Mouse (Mus musculus): ENCODE measurements at regions not wholly inside any gene's neighbourhood (a gene's known extent, or its start where the extent isn't known, plus 50 kb on each side); places are given as distances from the start of the nearest gene placed in this dataset.

GRCm38 (mm10) chr3:19747361-19747760 lies 118.9 kb upstream of the 1700064H15Rik start:
- no peak overlapping the region for H3K4me3 ChIP-seq (ENCODE audit: insufficient read depth, low read depth, low read length)
- no peaks in the 10 kb centered on the region for H3K4me1 ChIP-seq (ENCODE audit: control insufficient read depth, insufficient read depth, insufficient read length, low read length)
- no peak overlapping the region for H3K27ac ChIP-seq (replicated peaks; ENCODE audit: low read depth, low read length)

GRCm38 (mm10) chr3:19751946-19752345 lies 123.5 kb upstream of the 1700064H15Rik start:
- no peaks in the 10 kb centered on the region for H3K4me1 ChIP-seq (ENCODE audit: control insufficient read depth, insufficient read depth, insufficient read length, low read length)
- no peak overlapping the region for H3K4me3 ChIP-seq (ENCODE audit: insufficient read depth, low read depth, low read length)
- no peak overlapping the region for H3K27ac ChIP-seq (replicated peaks; ENCODE audit: low read depth, low read length)

- H3K27ac ChIP-seq (replicated peaks; ENCODE audit: low read depth, low read length) = no peak overlapping the region
- no peak overlapping the region for H3K4me3 ChIP-seq (ENCODE audit: insufficient read depth, low read depth, low read length)
- no peaks in the 10 kb centered on the region for H3K4me1 ChIP-seq (ENCODE audit: control insufficient read depth, insufficient read depth, insufficient read length, low read length)
Measured at GRCm38 (mm10) chr3:19754011-19754410, 125.5 kb upstream of the 1700064H15Rik start.

GRCm38 (mm10) chr3:19754636-19755035 lies 126.2 kb upstream of the 1700064H15Rik start:
- Histone ChIP-seq H3K27ac (replicated peaks; ENCODE audit: low read depth, low read length) (no peak overlapping the region), H3K4me3 (ENCODE audit: insufficient read depth, low read depth, low read length) (no peak overlapping the region), H3K4me1 (ENCODE audit: control insufficient read depth, insufficient read depth, insufficient read length, low read length) (no peaks in the 10 kb centered on the region)

GRCm38 (mm10) chr3:19755136-19755535 lies 126.7 kb upstream of the 1700064H15Rik start:
- Histone ChIP-seq H3K4me1 (ENCODE audit: control insufficient read depth, insufficient read depth, insufficient read length, low read length) (no peaks in the 10 kb centered on the region), H3K27ac (replicated peaks; ENCODE audit: low read depth, low read length) (no peak overlapping the region)

GRCm38 (mm10) chr3:19798543-19799106 lies 158.2 kb upstream of the Cp start:
- Histone ChIP-seq H3K4me3 (ENCODE audit: insufficient read depth, low read depth, low read length) (no peak overlapping the region), H3K4me1 (ENCODE audit: control insufficient read depth, insufficient read depth, insufficient read length, low read length) (no peaks in the 10 kb centered on the region), H3K27ac (replicated peaks; ENCODE audit: low read depth, low read length) (no peak overlapping the region)

More at GRCm38 (mm10) chr3:19755136-19755535, 126.7 kb upstream of the 1700064H15Rik start:
- no peak overlapping the region for H3K4me3 ChIP-seq (ENCODE audit: insufficient read depth, low read depth, low read length)

- no peak overlapping the region for H3K27ac ChIP-seq (replicated peaks; ENCODE audit: low read depth, low read length)
- H3K4me1 ChIP-seq (ENCODE audit: control insufficient read depth, insufficient read depth, insufficient read length, low read length) = no peaks in the 10 kb centered on the region
- H3K4me3 ChIP-seq (ENCODE audit: insufficient read depth, low read depth, low read length) = no peak overlapping the region
Measured at GRCm38 (mm10) chr3:19810034-19810433, 146.8 kb upstream of the Cp start.

- no peak overlapping the region for H3K4me3 ChIP-seq (ENCODE audit: insufficient read depth, low read depth, low read length)
Measured at GRCm38 (mm10) chr3:19824904-19825303, 131.9 kb upstream of the Cp start.

GRCm38 (mm10) chr3:19828518-19829246 lies 128.2 kb upstream of the Cp start:
- no peak overlapping the region for H3K27ac ChIP-seq (replicated peaks; ENCODE audit: low read depth, low read length)
- no peak overlapping the region for H3K4me3 ChIP-seq (ENCODE audit: insufficient read depth, low read depth, low read length)
- H3K4me1 ChIP-seq (ENCODE audit: control insufficient read depth, insufficient read depth, insufficient read length, low read length) = no peaks in the 10 kb centered on the region

More at GRCm38 (mm10) chr3:19824904-19825303, 131.9 kb upstream of the Cp start:
- H3K27ac ChIP-seq (replicated peaks; ENCODE audit: low read depth, low read length) = no peak overlapping the region
- H3K4me1 ChIP-seq (ENCODE audit: control insufficient read depth, insufficient read depth, insufficient read length, low read length) = no peaks in the 10 kb centered on the region

- Histone ChIP-seq H3K27ac (replicated peaks; ENCODE audit: low read depth, low read length) (no peak overlapping the region), H3K4me3 (ENCODE audit: insufficient read depth, low read depth, low read length) (no peak overlapping the region), H3K4me1 (ENCODE audit: control insufficient read depth, insufficient read depth, insufficient read length, low read length) (no peaks in the 10 kb centered on the region)
Measured at GRCm38 (mm10) chr3:19829752-19830151, 127.1 kb upstream of the Cp start.

- Histone ChIP-seq H3K4me1 (ENCODE audit: control insufficient read depth, insufficient read depth, insufficient read length, low read length) (no peaks in the 10 kb centered on the region), H3K4me3 (ENCODE audit: insufficient read depth, low read depth, low read length) (no peak overlapping the region), H3K27ac (replicated peaks; ENCODE audit: low read depth, low read length) (no peak overlapping the region)
Measured at GRCm38 (mm10) chr3:19848031-19848735, 108.7 kb upstream of the Cp start.

GRCm38 (mm10) chr3:19848736-19849269 lies 108.1 kb upstream of the Cp start:
- no peak overlapping the region for H3K4me3 ChIP-seq (ENCODE audit: insufficient read depth, low read depth, low read length)
- no peaks in the 10 kb centered on the region for H3K4me1 ChIP-seq (ENCODE audit: control insufficient read depth, insufficient read depth, insufficient read length, low read length)
- no peak overlapping the region for H3K27ac ChIP-seq (replicated peaks; ENCODE audit: low read depth, low read length)

GRCm38 (mm10) chr3:19882623-19883022 lies 74.2 kb upstream of the Cp start:
- no peak overlapping the region for H3K4me3 ChIP-seq (ENCODE audit: insufficient read depth, low read depth, low read length)
- no peaks in the 10 kb centered on the region for H3K4me1 ChIP-seq (ENCODE audit: control insufficient read depth, insufficient read depth, insufficient read length, low read length)
- no peak overlapping the region for H3K27ac ChIP-seq (replicated peaks; ENCODE audit: low read depth, low read length)

- Histone ChIP-seq H3K4me1 (ENCODE audit: control insufficient read depth, insufficient read depth, insufficient read length, low read length) (no peaks in the 10 kb centered on the region), H3K27ac (replicated peaks; ENCODE audit: low read depth, low read length) (no peak overlapping the region), H3K4me3 (ENCODE audit: insufficient read depth, low read depth, low read length) (no peak overlapping the region)
Measured at GRCm38 (mm10) chr3:19888405-19888804, 68.4 kb upstream of the Cp start.

- Histone ChIP-seq H3K27ac (replicated peaks; ENCODE audit: low read depth, low read length) (no peak overlapping the region), H3K4me1 (ENCODE audit: control insufficient read depth, insufficient read depth, insufficient read length, low read length) (peaks cover 6% of the 10 kb centered on the region), H3K4me3 (ENCODE audit: insufficient read depth, low read depth, low read length) (peak overlapping the region; percentile 52)
Measured at GRCm38 (mm10) chr3:19894258-19894629, 62.6 kb upstream of the Cp start.
